Mouse (Mus musculus): ENCODE measurements at regions not wholly inside any gene's neighbourhood (a gene's known extent, or its start where the extent isn't known, plus 50 kb on each side); places are given as distances from the start of the nearest gene placed in this dataset.

DNA sequence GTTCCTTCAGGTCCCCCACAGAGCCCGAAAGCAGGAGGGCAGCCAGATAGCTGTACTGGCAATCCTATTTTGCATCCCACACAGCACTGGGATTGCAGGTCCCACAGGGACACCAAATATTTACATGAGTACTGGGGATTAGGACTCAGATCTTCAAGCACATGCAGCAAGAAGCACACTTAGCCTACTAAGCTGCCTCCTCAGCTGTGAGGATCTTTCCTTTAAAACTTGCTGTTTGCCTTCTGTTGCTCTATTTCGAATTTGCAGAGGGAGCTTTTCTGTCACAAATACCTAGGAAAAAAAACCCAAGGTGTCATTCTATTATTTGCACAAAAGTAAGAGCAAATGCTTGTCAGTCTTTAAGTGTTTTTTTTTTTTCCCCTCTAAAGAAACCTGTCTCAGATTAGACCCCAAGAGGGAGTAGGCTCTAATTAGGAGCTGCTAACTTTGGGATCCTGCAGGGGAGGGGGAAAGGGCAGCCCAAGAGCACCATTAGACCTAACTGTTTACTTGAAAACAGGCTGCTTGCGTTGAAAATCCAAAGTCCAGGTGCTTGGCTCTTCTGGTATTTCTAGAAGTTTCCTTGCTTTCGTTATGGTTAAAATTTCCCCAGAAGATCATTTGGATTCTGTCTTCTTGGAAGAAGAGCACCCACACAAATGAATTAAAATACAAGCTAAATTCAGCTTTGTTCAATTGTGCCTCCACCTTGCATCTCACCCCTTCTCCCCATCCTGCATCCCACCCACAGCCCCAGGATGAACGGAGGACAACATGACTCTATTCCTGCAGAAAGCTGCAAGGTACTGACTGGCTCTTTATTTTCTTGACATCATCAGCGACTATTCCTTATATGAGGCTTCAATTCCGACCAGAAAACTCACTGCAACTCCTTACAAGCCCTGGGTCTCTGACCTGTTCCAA, 215.5 kb downstream of the Kcnj2 start:
- no peak for TF ChIP-seq MYOD1 (IDR thresholded peaks at IDR 0.05; ENCODE audit: control insufficient read depth in 1 of 3, insufficient read length in 2 of 3, low read depth in 2 of 3)
- no peak for TF ChIP-seq E2F4 (IDR thresholded peaks at IDR 0.05; ENCODE audit: insufficient read depth)
- TF ChIP-seq TCF3 (IDR thresholded peaks at IDR 0.05; ENCODE audit: insufficient read length, low read depth) = no peak
- Histone ChIP-seq H3K27me3 (ENCODE audit: control insufficient read depth, insufficient read depth, insufficient read length) (no peaks in the 10 kb centered on the region), H3K36me3 (ENCODE audit: control insufficient read depth, insufficient read depth) (no peaks in the 10 kb centered on the region), H3K4me3 (no peak overlapping the region), H3K79me2 (ENCODE audit: control insufficient read depth, insufficient read depth) (no peaks in the 10 kb centered on the region), H3K4me2 (ENCODE audit: low read depth) (no peak overlapping the region), H3ac (ENCODE audit: control insufficient read depth, insufficient read length) (no peak overlapping the region)

DNA sequence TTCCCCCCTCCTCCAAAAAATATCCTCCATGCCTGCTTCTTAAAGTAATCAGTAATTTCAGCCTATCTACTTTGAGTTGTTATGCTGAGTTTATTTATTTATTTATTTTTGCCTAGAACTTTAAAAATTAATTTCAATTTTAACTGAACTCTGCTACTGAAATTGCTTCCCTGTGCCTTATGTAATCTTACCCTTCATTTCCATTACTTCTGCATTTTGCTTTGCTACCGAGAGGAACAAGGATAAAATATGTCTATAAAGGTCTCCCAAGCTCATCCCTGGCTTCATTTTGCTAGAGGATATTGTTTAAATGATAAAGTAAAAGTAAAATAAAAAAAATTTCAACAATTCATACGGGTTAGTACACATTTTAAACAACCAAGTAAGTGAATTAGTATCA, 216.3 kb downstream of the Kcnj2 start:
- no peaks in the 10 kb centered on the region for H3K36me3 ChIP-seq (ENCODE audit: control insufficient read depth, insufficient read depth)
- no peak for TF ChIP-seq MYOG (IDR thresholded peaks at IDR 0.05; ENCODE audit: control insufficient read depth in 1 of 3, insufficient read depth in 1 of 3, insufficient read length in 2 of 3, low read depth in 2 of 3)
- TF ChIP-seq E2F4 (IDR thresholded peaks at IDR 0.05; ENCODE audit: insufficient read depth) = no peak
- TF ChIP-seq POLR2A (IDR thresholded peaks at IDR 0.05; ENCODE audit: insufficient read length, low read depth) = no peak
- TF ChIP-seq TCF12 (IDR thresholded peaks at IDR 0.05; ENCODE audit: insufficient read depth, poor library complexity, severe bottlenecking) = no peak
- no peak for TF ChIP-seq POLR2AphosphoS2 (IDR thresholded peaks at IDR 0.05; ENCODE audit: insufficient read length, low read depth)
- no peak for TF ChIP-seq USF1 (IDR thresholded peaks at IDR 0.05; ENCODE audit: low read depth)
- no peak for TF ChIP-seq REST (IDR thresholded peaks at IDR 0.05; ENCODE audit: insufficient read depth, insufficient read length)
- TF ChIP-seq TCF3 (IDR thresholded peaks at IDR 0.05; ENCODE audit: insufficient read length, low read depth) = no peak
- TF ChIP-seq CEBPB (IDR thresholded peaks at IDR 0.05; ENCODE audit: insufficient read depth, poor library complexity, severe bottlenecking) = no peak
- no peak for TF ChIP-seq MYOD1 (IDR thresholded peaks at IDR 0.05; ENCODE audit: control insufficient read depth in 1 of 3, insufficient read length in 2 of 3, low read depth in 2 of 3)
- no peak for TF ChIP-seq MAX (IDR thresholded peaks at IDR 0.05; ENCODE audit: low read depth)
- no peak for TF ChIP-seq SRF (IDR thresholded peaks at IDR 0.05; ENCODE audit: control insufficient read depth, insufficient read length, low read depth)

DNA sequence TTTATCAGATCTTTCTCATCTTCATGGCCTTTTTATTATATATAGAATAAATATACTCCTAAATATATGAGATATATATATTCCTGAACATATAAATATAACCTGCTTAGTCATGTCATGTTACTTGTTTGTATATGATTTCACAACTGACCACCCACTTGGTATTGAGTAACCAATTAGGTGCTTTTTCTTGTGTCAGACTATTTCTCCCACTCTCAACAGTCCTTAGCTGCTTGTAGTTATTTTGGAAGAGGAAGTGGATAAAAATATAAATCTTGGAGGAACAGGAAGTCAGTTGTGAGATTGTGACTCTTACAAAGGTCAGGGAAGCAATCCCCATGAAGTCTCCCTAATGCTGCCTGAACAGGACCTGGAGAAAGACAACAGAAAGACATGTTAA, 224.6 kb downstream of the Kcnj2 start:
- Histone ChIP-seq H3K4me3 (no peak overlapping the region), H3K36me3 (ENCODE audit: control insufficient read depth, insufficient read depth) (no peaks in the 10 kb centered on the region), H3K4me2 (ENCODE audit: low read depth) (no peak overlapping the region), H3K79me2 (ENCODE audit: control insufficient read depth, insufficient read depth) (no peaks in the 10 kb centered on the region), H3ac (ENCODE audit: control insufficient read depth, insufficient read length) (no peak overlapping the region), H3K27me3 (ENCODE audit: control insufficient read depth, insufficient read depth, insufficient read length) (no peaks in the 10 kb centered on the region)
- no peak for TF ChIP-seq POLR2AphosphoS2 (IDR thresholded peaks at IDR 0.05; ENCODE audit: insufficient read length, low read depth)
- TF ChIP-seq REST (IDR thresholded peaks at IDR 0.05; ENCODE audit: insufficient read depth, insufficient read length) = no peak
- TF ChIP-seq MYOG (IDR thresholded peaks at IDR 0.05; ENCODE audit: control insufficient read depth in 1 of 3, insufficient read depth in 1 of 3, insufficient read length in 2 of 3, low read depth in 2 of 3) = no peak
- TF ChIP-seq MAX (IDR thresholded peaks at IDR 0.05; ENCODE audit: low read depth) = no peak
- no peak for TF ChIP-seq TCF3 (IDR thresholded peaks at IDR 0.05; ENCODE audit: insufficient read length, low read depth)
- no peak for TF ChIP-seq TCF12 (IDR thresholded peaks at IDR 0.05; ENCODE audit: insufficient read depth, poor library complexity, severe bottlenecking)
- no peak for TF ChIP-seq POLR2A (IDR thresholded peaks at IDR 0.05; ENCODE audit: insufficient read length, low read depth)

More for the DNA sequence above, 216.3 kb downstream of the Kcnj2 start:
- no peaks in the 10 kb centered on the region for H3K79me2 ChIP-seq (ENCODE audit: control insufficient read depth, insufficient read depth)
- H3K4me3 ChIP-seq = no peak overlapping the region
- no peak overlapping the region for H3K4me2 ChIP-seq (ENCODE audit: low read depth)
- H3ac ChIP-seq (ENCODE audit: control insufficient read depth, insufficient read length) = no peak overlapping the region
- H3K27me3 ChIP-seq (ENCODE audit: control insufficient read depth, insufficient read depth, insufficient read length) = no peaks in the 10 kb centered on the region

DNA sequence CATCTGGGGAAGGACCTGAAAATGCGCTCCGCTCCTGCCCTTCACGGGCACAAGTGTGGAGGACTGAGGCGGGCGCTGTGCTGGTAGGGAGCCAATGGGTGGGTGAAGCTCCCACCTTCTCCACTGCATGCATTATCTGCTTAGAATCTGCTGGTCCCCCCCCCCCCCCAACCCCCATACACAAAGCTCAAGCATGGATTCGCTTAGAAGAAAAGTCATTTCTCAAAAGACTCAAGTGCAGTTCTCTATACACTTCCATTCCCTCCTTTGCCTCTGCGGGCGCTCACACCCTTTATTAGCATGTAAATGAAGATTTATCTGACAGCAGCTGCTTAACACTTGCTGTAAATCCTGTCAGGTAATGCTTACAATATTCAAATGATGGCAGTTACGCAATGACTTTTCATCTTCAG, 230.4 kb downstream of the Kcnj2 start:
- TF ChIP-seq TCF12 (IDR thresholded peaks at IDR 0.05; ENCODE audit: insufficient read depth, poor library complexity, severe bottlenecking) = no peak
- no peak for TF ChIP-seq POLR2A (IDR thresholded peaks at IDR 0.05; ENCODE audit: insufficient read length, low read depth)
- TF ChIP-seq POLR2AphosphoS2 (IDR thresholded peaks at IDR 0.05; ENCODE audit: insufficient read length, low read depth) = no peak
- no peaks in the 10 kb centered on the region for H3K79me2 ChIP-seq (ENCODE audit: control insufficient read depth, insufficient read depth)
- H3K4me2 ChIP-seq (ENCODE audit: low read depth) = no peak overlapping the region
- no peaks in the 10 kb centered on the region for H3K27me3 ChIP-seq (ENCODE audit: control insufficient read depth, insufficient read depth, insufficient read length)
- H3ac ChIP-seq (ENCODE audit: control insufficient read depth, insufficient read length) = no peak overlapping the region
- no peaks in the 10 kb centered on the region for H3K36me3 ChIP-seq (ENCODE audit: control insufficient read depth, insufficient read depth)
- no peak overlapping the region for H3K4me3 ChIP-seq

DNA sequence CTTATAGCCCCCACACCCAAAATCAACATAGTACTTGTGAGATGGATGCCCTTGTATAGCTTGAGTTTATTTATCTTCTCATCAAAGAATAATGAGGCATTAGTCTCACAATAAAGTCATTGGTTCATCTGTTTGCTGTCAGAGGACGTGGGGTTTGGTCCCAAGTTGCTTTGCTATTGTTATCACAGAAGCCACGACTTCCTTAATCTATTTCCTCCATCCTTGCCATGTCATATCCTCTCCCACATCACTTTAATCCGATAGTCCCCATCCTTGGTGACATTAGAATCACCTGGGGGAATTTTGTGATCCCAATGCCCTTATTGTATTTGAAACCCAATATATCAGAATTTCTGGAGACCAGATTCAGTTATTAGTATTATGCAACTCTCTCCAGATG, 246.8 kb downstream of the Kcnj2 start:
- Histone ChIP-seq H3ac (ENCODE audit: control insufficient read depth, insufficient read length) (no peak overlapping the region), H3K36me3 (ENCODE audit: control insufficient read depth, insufficient read depth) (no peaks in the 10 kb centered on the region), H3K4me2 (ENCODE audit: low read depth) (no peak overlapping the region), H3K79me2 (ENCODE audit: control insufficient read depth, insufficient read depth) (no peaks in the 10 kb centered on the region), H3K27me3 (ENCODE audit: control insufficient read depth, insufficient read depth, insufficient read length) (no peaks in the 10 kb centered on the region), H3K4me3 (no peak overlapping the region)
- TF ChIP-seq E2F4 (IDR thresholded peaks at IDR 0.05; ENCODE audit: insufficient read depth) (no peak), MYOD1 (IDR thresholded peaks at IDR 0.05; ENCODE audit: control insufficient read depth in 1 of 3, insufficient read length in 2 of 3, low read depth in 2 of 3) (no peak), TCF3 (IDR thresholded peaks at IDR 0.05; ENCODE audit: insufficient read length, low read depth) (no peak), USF1 (IDR thresholded peaks at IDR 0.05; ENCODE audit: low read depth) (no peak), CEBPB (IDR thresholded peaks at IDR 0.05; ENCODE audit: insufficient read depth, poor library complexity, severe bottlenecking) (no peak), POLR2AphosphoS2 (IDR thresholded peaks at IDR 0.05; ENCODE audit: insufficient read length, low read depth) (no peak), MAX (IDR thresholded peaks at IDR 0.05; ENCODE audit: low read depth) (no peak), TCF12 (IDR thresholded peaks at IDR 0.05; ENCODE audit: insufficient read depth, poor library complexity, severe bottlenecking) (no peak), MYOG (IDR thresholded peaks at IDR 0.05; ENCODE audit: control insufficient read depth in 1 of 3, insufficient read depth in 1 of 3, insufficient read length in 2 of 3, low read depth in 2 of 3) (no peak), POLR2A (IDR thresholded peaks at IDR 0.05; ENCODE audit: insufficient read length, low read depth) (no peak), REST (IDR thresholded peaks at IDR 0.05; ENCODE audit: insufficient read depth, insufficient read length) (no peak), SRF (IDR thresholded peaks at IDR 0.05; ENCODE audit: control insufficient read depth, insufficient read length, low read depth) (no peak)
